In genomic region chr10:130536101-130536500, GRCm38 (mm10) we compare ENCODE assay signal across 9 mouse cellular contexts. TPM values are rescaled to one million over a fixed set of nuclear protein-coding genes. Genes with fewer than 3 reads are reported as not detected.
DNase-seq lines count a peak whose midpoint lies in the region; ATAC-seq and TF ChIP-seq lines count a peak whose summit lies in the region.
"Had no signal": no experiment of that assay in that cellular context is flagged by ENCODE, and none has a peak within 500 bp of the region (broad histone marks: within the 10 kb centered on the region; RNA-seq: fewer than 3 reads in every experiment).

No protein-coding gene starts in this region.

- no peak for ATAC-seq in lung, embryonic 14.5 days (ENCODE audit: insufficient read depth)
- no peak for ATAC-seq in stomach, postnatal 0 days (ENCODE audit: low FRiP score, low TSS enrichment)
- ATAC-seq in hindbrain, embryonic 14.5 days (ENCODE audit: low FRiP score), result no peak

- H3K27me3 ChIP-seq in lung, embryonic 14.5 days (ENCODE audit: insufficient read depth, low read length), result no peaks in the 10 kb centered on the region
- H3K27me3 ChIP-seq in stomach, postnatal 0 days (ENCODE audit: control insufficient read depth, insufficient read depth, low read length), result no peaks in the 10 kb centered on the region
- H3K27me3 ChIP-seq in hindbrain, embryonic 14.5 days (ENCODE audit: control insufficient read depth, insufficient read depth, low read length), result no peaks in the 10 kb centered on the region

- TF ChIP-seq CTCF in lung, embryonic 14.5 days (IDR thresholded peaks at IDR 0.05; ENCODE audit: low read depth), result peak; percentile 27
- no peak for TF ChIP-seq CTCF in lung, adult 2 months (IDR thresholded peaks at IDR 0.05; ENCODE audit: insufficient read depth, low read length)
- peak; percentile 47 for TF ChIP-seq CTCF in stomach, postnatal 0 days (IDR thresholded peaks at IDR 0.05; ENCODE audit: low read depth)

- no peaks in the 10 kb centered on the region for H3K4me1 ChIP-seq in lung, embryonic 14.5 days (ENCODE audit: insufficient read depth)
- H3K4me1 ChIP-seq in lung, adult 2 months (ENCODE audit: control insufficient read depth, insufficient read depth, low read length), result no peaks in the 10 kb centered on the region
- no peaks in the 10 kb centered on the region for H3K4me1 ChIP-seq in stomach, postnatal 0 days (replicated peaks; ENCODE audit: control insufficient read depth, insufficient read depth)
- H3K4me1 ChIP-seq in hindbrain, embryonic 14.5 days (replicated peaks; ENCODE audit: control insufficient read depth, insufficient read depth, low read length), result no peaks in the 10 kb centered on the region

- no peak for TF ChIP-seq POLR2A in lung, adult 2 months (IDR thresholded peaks at IDR 0.05; ENCODE audit: borderline replicate concordance, extremely low read depth, low read depth, low read length)

- DNase-seq in adrenal gland, postnatal 10 days, result peak; percentile 19
- DNase-seq in adrenal gland, adult 8-10 months, result no peak
- DNase-seq in lung, embryonic 14.5 days, result peak; percentile 29
- no peak for DNase-seq in lung, adult 2 months
- peak; percentile 31 for DNase-seq in kidney, adult 8-10 months
- no peak for DNase-seq in stomach, postnatal 0 days (ENCODE audit: low spot score)
- DNase-seq in hindbrain, embryonic 14.5 days (ENCODE audit: low spot score), result no peak
- DNase-seq in layer of hippocampus, adult 9-10 months (ENCODE audit: low spot score), result no peak

- no peak for TF ChIP-seq EP300 in stomach, postnatal 0 days (optimal IDR thresholded peaks at IDR 0.05)

- no peak overlapping the region for H3K9ac ChIP-seq in lung, embryonic 14.5 days
- H3K9ac ChIP-seq in stomach, postnatal 0 days (ENCODE audit: low read length), result no peak overlapping the region
- H3K9ac ChIP-seq in hindbrain, embryonic 14.5 days, result no peak overlapping the region

- no peak overlapping the region for H3K4me2 ChIP-seq in lung, embryonic 14.5 days
- no peak overlapping the region for H3K4me2 ChIP-seq in stomach, postnatal 0 days (replicated peaks; ENCODE audit: low read depth)
- no peak overlapping the region for H3K4me2 ChIP-seq in hindbrain, embryonic 14.5 days (replicated peaks)

- no peaks in the 10 kb centered on the region for H3K9me3 ChIP-seq in lung, embryonic 14.5 days (ENCODE audit: low read depth, low read length)
- no peaks in the 10 kb centered on the region for H3K9me3 ChIP-seq in stomach, postnatal 0 days (ENCODE audit: control insufficient read depth, low read length)
- H3K9me3 ChIP-seq in hindbrain, embryonic 14.5 days (ENCODE audit: control insufficient read depth, low read length), result no peaks in the 10 kb centered on the region

- H3K36me3 ChIP-seq in lung, embryonic 14.5 days (ENCODE audit: insufficient read depth), result no peaks in the 10 kb centered on the region
- no peaks in the 10 kb centered on the region for H3K36me3 ChIP-seq in stomach, postnatal 0 days (ENCODE audit: control insufficient read depth, insufficient read depth, low read length)
- no peaks in the 10 kb centered on the region for H3K36me3 ChIP-seq in hindbrain, embryonic 14.5 days (replicated peaks; ENCODE audit: control insufficient read depth, insufficient read depth)

- H3K27ac ChIP-seq in lung, embryonic 14.5 days (ENCODE audit: low read depth), result no peak overlapping the region
- no peak overlapping the region for H3K27ac ChIP-seq in stomach, postnatal 0 days (replicated peaks)
- no peak overlapping the region for H3K27ac ChIP-seq in hindbrain, embryonic 14.5 days

- 68% methylated on average over 3 of the region's 3 CpGs for WGBS in lung, embryonic 14.5 days
- 62% methylated on average over 3 of the region's 3 CpGs for WGBS in lung, adult 2 months
- 77% methylated on average over 3 of the region's 3 CpGs for WGBS in stomach, postnatal 0 days
- 73% methylated on average over 3 of the region's 3 CpGs for WGBS in hindbrain, embryonic 14.5 days

- H3K4me3 ChIP-seq in lung, embryonic 14.5 days (ENCODE audit: low read depth, low read length), result no peak overlapping the region
- no peak overlapping the region for H3K4me3 ChIP-seq in lung, adult 2 months (replicated peaks; ENCODE audit: extremely low read depth, low read depth, low read length)
- no peak overlapping the region for H3K4me3 ChIP-seq in stomach, postnatal 0 days (ENCODE audit: low read depth, low read length)
- H3K4me3 ChIP-seq in hindbrain, embryonic 14.5 days (replicated peaks; ENCODE audit: low read length), result no peak overlapping the region

RNA-seq across cellular contexts. Expression of gene Vmn2r87, which starts 38.9 kb away (rescaled TPM):
- not detected for total RNA-seq in adrenal gland, postnatal 10 days (2021)
- not detected for total RNA-seq in adrenal gland, adult 8-10 months (2022)
- polyA plus RNA-seq in lung, embryonic 14.5 days (2014; fragmentation: Nextera tagmentation; extraction: Ambion mirVana), result not detected in 2 replicates
- not detected in 2 replicates for polyA plus RNA-seq in lung, adult 2 months (2012; rRNA removed)
- polyA plus RNA-seq in stomach, postnatal 0 days (2015; fragmentation: Nextera tagmentation; extraction: Ambion mirVana), result not detected in 2 replicates
- polyA plus RNA-seq in hindbrain, embryonic 14.5 days (2014; fragmentation: Nextera tagmentation; extraction: Ambion mirVana), result 0.24 and 0.31 TPM in 2 replicates
- polyA plus RNA-seq: heart, embryonic 16.5 days had no signal

Comparison
In these comparisons a context has a peak if more than half of its experiments do, and no peak if none do; other contexts are left out.
1. DNase-seq: peak in adrenal gland, postnatal 10 days (single experiment), lung, embryonic 14.5 days (single experiment) and kidney, adult 8-10 months (2 of 2); none in adrenal gland, adult 8-10 months (single experiment), lung, adult 2 months (single experiment), stomach, postnatal 0 days (single experiment), hindbrain, embryonic 14.5 days (single experiment) and layer of hippocampus, adult 9-10 months (single experiment).